Mouse (Mus musculus): Measurements from ENCODE around the gene Bloc1s4.

DNA sequence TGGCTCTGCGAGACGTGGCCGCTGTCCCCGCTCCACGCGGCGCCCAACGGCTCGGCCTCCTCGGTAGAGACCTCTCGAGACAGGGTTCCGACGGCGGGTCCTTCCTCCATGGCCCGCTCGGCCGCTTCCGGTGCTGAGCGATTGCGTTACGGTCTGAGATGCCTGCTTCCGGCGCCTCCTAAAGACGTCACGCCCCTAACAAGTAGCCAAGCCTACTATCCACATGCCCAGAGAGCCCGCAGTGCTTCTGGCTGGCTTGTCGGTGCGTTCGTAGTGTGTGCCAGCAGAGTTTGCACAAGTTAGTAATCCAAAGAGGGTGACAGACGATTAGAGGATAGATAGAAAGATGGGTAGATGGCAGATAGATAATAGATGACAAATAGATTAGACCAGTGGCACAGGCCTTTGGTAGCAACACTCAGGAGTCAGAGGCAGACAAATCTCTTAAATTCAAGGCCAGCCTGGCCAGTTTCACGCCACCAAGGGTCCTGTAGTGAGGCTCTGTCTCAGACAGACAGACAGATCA, at the start of gene Bloc1s4:
- peak; percentile 38; the same call in 1 of the 2 replicates for TF ChIP-seq GATA1 (IDR thresholded peaks at IDR 0.05; ENCODE audit: low read length)
- TF ChIP-seq TAL1 (IDR thresholded peaks at IDR 0.05; ENCODE audit: low read length), result no peak

Measured in erythroblast, embryonic 14.5 days (primary cell).